Mouse (Mus musculus) retina, adult 2 months (tissue): ENCODE data around the gene Wdhd1.
"Not testable (repeated sequence)": the region's sequence is repeated elsewhere in the genome, so short reads cannot be mapped to it uniquely, and the experiment has no call there.

ENCODE experiments used
- DNase-seq: peaks from one replicate; pipeline ENCODE4 v3.0.0-alpha.2; 2012; ENCODE audit warnings: low read depth, low spot score

The Wdhd1 gene

DNA sequence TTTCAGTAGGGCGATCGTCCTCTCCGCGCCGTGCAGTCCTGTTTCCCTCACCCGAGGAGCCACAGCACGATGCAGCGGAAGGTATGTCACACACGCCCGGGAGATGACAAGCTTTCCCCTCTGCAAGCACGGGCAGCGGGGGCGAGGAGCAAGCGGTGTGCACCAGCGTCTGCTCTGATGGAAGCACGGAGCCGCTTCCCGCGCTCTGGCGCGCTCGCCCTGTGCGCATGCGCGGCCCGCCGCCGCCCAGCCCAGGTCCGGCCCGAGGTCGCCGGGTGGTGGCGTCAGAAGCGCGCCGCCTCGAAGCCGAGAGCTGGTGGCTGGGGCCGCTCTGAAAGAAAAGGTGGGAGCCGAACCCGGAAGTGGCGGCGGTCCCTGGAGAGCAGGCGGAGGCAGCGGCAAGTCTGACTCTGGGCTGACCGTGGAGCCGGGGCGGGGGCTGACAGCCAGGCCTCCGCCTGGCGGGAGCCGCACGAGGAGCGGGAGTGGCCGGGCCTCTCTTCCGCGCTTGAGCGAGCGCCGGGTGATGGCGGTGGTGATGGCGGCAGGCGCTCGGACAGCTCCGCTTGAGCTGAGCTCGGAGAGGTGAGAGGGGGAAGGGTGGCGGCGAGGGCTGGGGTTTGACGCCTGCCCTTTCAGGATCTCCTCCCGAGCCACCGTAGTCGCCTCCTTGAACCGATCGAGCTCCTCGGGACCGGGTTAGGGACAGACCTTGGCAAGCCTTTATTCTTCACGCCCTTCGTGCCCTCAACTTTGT, at the start of gene Wdhd1, which contains the start of gene Socs4:
Gene Wdhd1 (minus strand): TSS at position 221 of the 757 bp plus-strand sequence.
Gene Socs4 (plus strand): TSS at position 295 of the 757 bp plus-strand sequence.
- peak; percentile 81 for DNase-seq

DNA sequence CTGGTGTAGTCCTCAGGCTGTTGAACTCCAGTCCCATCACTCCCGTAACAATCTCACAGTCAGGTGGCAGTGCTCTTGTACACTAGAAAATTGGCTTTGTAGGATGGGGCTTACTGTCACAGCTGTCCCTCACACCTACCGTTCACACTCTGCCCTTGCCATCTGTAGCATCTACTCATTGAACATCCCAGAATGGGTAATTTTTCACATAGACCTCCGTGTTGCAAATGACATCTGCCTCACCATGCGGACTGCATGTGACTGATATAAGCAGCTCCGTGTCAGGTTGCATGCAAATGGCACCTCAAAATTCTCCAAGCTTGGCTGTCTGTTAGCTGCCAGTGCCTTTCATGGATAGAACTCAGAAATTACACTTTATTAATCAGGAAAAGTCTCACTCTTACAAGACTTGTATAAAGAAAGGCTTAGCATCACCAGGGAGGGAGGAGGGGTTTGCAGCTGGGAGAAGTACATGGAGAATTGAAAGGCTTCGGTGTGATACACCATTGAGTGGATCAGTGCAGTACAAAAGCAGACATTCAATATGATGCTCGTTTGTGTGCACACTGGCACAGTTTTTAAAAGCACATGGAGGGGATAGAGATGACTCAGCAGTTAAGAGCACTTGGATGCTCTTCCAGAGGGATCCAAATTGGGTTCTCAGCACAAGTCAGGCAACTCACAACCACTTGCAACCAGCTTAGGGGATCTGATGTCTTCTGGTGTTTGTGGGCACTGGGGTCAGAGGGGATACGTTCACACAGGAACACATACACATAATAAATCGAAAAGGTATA, 49.5 kb upstream of the Wdhd1 start:
- DNase-seq = no peak

DNA sequence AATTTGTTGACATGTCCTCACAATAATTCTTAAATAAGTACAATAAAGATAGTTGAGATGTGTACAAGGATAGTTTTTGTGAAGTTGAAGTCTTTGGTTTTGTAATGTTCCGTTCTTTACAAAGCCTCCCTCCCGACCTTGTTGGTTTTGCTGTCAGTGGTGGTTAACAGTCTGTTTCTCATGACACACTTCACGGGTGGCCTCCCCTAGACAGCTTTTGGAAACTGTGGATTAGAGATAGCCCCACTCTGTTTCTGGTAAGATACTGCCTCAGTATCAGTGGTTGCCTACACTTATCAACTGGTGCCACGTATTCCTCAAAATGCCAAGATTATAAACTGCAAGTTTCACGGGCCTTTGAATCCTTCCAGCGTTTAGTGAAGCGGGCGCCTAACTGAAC, 44.9 kb upstream of the Wdhd1 start:
- not testable (repeated sequence) for DNase-seq

DNA sequence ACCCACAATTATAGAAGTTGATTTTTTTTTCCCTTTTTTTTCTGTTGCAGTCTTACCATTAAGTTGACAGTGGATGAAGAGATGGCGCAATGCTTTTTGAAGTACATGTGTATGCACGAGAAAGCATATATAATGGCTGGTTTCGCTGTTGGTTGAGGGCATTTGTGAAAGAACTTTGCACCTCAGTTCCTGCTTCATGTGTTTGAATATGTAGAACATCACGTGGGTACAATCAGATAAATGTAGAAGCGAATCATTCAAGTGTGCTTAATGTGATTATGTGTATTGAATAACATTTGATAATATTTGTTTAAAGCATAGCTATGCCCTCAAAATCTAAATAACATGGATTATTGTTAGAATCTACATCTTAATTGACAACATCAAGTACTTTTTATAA, 42.7 kb upstream of the Wdhd1 start:
- DNase-seq = no peak

DNA sequence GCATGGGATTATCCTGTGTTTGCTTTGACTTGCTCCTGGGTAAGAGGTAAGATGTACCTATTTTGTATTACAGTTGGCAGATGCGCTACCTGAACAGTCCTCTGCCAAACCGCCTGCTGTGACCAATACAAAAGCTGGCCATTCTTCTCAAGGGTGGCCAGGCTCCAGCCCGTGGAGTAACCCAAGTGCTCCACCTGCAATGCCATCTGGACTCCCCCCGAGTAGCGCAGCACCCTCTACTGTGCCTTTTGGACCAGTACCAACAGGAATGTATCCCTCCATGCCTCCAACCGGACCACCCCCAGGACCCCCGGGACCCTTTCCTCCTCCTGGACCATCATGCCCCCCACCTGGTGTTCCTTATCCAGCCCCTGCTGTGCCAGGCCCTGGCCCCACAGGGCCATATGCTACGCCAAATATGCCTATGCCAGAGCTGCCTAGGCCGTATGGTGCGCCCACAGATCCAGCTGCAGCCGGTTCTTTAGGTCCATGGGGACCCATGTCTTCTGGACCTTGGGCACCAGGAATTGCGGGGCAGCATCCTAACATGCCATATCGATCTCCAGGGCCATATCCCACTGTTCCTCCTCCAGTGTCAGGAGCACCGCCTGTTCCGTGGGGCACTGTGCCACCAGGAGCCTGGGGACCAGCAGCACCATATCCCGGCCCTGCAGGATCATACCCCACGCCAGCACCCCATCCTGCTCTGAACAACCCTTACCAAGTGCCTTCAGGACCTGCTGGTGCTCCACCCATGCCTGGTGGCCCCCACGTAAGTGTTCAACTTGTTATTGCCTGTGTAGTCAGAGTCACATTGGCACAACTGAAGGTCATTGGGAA, 33.9 kb upstream of the Wdhd1 start:
- DNase-seq = no peak

DNA sequence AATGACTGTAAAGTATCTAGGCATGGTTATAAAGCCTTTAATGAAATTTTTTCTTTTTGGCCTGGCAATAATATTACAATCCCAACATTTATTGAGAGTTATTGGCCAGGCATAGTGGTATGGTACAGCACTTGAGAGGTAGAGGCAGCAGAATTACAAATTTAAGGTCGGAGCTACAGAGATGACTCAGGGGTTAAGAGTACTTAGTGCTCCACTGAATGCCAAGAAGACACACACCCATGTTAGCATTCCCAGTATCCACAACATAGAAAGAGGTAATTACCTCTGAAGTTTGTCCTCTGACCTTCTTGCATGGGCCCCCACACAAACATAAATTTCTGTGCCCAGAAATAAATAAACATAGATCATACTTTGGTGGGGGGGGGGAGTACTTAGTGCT, 32.4 kb upstream of the Wdhd1 start:
- DNase-seq = no peak

DNA sequence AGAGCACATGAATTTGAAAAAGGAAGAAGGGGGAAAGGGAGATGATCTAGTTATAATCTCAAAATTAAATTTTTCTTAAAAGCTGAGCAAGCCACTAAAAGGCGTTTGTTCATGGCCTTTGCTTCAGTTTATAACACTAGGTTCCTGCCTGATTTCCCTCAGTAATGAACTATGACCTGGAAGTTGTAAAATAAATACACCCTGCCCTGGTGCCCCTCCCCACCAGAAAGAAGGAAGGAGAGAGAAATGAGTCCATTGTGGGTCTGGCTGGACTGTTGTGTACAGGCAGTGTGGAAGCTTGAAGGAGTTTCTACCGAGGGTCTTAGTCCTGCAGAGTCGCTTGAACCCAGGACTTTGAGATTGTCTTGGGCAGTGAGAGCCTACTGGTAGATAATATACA, 31.0 kb upstream of the Wdhd1 start:
- no peak for DNase-seq

DNA sequence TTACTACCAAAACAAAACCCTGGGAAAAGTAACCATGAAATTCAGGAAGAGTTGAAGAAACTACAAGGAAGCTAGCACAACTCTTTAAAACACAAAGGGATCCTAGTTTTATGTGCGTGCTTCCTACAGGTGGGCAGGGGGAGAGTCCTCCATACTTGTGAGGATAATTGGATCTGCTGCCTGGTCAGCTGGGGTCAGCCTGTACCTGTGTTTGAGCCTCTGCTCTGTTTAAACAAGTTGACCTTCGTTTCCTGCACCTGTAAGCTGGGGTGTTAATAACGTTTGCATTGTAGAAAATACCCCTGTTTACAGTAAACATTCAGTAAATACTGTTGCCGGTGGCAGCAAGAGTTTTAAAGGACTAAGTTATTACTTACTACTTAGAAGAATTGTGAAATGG, 29.3 kb upstream of the Wdhd1 start:
- DNase-seq = no peak

DNA sequence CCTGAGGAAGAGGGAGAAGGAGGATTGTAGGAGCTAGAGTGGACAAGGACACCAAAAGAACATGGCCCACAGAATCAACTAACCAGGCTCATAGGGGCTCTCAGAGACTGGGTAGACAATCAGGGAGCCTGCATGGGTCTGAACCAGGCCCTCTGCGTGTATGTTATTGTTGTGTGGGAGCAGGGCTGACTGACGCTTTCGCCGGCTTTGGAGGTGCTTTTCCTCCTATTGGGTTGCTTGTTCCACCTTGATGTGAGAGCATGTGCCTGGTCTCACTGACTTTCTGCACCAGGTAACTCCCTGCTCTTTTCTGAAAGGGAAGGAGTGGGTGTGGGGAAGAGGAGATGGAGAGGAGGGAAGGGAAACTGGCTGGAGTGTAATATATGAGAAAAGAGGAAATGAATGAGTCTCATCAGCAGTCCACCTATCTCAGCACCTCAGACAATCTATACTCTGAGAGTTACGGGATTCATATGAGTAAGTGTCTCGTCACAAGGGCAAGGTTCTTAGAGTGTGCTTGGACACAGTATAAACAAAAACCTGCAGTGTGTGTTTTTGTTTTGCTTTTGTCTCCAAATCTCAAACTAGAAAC, 28.3 kb upstream of the Wdhd1 start:
- no peak for DNase-seq

DNA sequence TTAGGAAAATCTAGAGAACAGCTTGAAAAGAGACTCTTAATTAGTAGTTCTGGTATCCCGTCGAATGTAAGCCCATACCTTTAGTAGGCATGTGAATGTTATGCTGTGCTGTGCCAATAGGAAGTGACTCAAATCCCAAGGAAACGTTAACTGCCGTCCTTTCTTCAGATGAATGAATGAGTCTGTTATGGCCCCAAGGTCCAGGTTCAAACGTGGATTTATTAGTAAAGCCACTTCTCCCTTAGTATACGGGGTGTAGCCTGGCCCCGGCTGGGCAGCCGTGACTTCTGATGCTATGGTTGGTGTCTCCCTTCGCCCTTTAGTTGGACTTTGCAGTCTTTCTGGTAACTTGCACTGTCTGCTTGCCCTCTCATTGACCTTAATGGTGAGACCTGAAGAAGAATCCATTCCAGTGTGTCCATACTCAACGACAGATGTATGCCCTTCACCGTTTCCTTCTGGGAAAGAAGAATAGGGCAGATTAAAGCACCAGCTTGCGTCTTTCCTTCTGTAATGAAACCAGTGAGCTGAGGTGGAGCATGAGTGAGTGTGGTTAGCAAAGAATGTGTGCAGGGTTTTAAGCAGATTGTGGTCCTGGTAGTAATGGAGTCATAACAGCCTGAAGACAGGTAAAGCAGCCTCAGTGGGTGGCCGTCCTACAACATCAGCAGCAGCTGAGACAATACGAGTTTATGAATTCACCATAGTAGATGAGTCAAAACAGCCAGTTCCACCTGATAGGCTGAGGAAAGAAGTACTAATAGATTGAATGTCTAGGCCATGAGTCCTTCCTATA, 26.4 kb upstream of the Wdhd1 start:
- DNase-seq = no peak

DNA sequence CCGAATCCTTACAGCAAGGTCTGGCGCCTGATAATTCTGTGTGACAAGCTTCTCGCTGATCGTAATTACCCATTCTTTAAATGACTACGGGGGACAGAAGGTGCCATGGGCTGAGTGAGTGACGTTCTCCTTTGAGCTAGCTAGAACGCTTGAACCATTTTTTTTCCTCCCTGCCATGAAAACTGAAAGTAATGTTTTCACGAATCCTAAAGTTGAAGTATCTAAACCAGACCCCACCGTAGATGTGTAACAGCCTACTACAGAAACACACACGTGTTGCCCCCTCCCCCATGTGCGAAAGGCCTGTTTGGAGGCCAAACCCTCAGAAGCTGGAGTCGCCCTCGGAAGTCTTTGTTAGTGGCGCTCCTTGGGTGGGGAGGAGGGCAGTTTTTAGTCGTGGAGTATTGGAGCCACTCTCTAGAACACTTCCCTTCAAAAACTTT, 22.2 kb upstream of the Wdhd1 start:
- DNase-seq = no peak

DNA sequence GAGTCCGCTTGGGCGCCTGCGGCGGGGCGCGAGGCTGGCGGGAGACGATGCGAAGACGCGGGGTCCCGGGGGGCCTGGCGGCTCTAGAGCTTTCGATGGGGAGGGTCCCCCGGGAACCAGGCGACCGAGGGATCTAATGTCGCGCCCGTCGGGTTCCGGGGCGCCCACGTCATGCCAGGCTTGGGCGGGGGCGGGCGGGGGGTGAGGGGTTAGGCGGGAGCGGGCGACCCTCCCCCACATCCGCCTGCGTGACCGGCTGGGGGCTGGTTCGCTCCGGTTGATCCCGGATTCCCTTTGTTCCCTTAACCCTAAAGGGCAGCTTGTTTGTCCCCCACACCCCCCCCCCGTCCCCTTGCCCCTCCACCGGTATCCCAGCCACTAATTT, 21.7 kb upstream of the Wdhd1 start:
- no peak for DNase-seq

DNA sequence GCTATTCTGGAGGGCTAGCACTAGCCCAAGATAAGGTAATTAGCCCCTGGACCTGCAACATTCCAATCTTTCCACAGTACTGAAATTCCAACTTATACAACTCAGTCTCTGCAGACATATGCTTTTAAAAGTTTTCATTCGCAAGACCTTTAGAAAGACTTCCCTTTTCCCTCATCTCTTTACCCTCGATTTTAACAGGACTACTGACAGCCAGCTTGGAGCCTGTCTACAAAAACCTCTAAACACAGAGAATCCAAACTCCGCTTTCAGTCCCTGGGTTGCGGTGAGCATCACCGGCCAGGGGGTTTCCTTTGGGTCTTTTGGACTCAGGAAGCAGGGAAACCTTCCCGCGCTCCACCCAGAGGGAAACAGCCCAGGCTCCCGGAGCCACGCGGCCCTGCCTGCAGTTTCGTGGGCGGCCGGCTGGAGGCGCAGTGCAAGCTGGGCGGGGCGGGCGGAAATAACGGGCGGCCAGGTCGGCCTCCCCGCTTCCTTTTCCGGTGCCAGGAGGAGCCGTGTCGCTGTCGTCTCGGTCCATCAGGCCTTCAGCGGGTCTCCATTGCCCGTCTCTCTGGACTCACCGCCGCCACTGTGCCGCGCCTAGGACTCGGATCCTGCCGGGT, 21.2 kb upstream of the Wdhd1 start, which contains the start of gene Mapk1ip1l:
Gene Mapk1ip1l (plus strand): TSS at position 482 of the 623 bp plus-strand sequence.
- peak; percentile 48 for DNase-seq

DNA sequence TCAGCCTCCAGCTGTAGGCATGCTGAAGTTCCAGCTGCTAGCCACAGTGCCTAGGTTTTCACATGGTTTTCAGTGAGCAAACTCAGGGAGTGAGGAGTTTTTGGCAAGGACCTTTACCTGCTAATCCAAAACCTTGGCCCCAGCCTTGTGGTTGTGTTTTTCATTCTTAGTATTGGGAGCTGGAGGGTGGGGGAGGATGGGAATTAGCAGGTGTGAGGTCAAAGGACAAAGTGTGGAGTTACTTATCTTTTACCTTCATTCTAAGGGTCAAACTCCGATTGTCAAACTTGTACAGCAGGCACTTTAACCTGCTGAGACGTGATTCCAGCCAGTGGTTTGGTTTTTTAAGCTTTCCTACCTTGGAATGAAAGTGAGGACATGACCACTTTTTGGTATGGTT, 19.6 kb upstream of the Wdhd1 start:
- DNase-seq = no peak

DNA sequence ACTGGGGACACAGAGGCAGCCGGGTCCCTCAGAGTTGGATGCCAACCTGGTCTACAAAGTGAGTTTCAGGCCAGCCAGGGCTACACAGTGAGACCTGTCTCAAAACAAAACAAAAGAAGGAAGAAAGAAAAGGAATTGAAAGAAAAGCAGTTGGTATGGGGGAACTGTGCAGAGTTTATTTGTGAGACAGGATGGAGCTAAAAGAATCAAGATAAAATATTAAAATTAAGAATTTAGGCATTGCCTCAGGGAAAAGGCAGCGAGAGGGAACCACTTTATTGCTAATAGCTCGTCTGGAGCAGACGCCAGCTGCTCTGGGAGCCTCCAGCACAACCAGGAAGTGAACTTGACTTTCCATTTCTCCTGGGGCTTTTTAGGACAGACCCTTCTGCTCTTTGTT, 17.5 kb upstream of the Wdhd1 start:
- no peak for DNase-seq

DNA sequence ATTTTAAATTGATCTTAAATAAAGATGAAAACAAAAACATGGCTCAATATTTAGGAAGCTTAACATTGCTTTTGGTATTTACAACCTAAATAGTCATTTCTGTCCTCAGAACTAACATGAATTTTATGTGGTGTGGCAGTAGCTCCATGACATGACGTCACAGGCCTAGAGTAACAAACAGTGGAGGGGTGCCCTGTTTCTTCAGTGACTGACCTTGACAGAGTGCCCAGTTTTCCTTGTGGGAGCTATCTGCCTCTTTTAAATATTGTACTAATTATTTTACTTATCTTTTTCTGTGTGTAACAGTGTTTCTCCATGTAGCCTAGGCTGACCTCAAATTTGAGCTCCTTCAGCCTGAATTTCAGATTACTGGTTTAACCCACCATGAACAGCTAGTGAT, 15.1 kb upstream of the Wdhd1 start:
- DNase-seq = no peak

DNA sequence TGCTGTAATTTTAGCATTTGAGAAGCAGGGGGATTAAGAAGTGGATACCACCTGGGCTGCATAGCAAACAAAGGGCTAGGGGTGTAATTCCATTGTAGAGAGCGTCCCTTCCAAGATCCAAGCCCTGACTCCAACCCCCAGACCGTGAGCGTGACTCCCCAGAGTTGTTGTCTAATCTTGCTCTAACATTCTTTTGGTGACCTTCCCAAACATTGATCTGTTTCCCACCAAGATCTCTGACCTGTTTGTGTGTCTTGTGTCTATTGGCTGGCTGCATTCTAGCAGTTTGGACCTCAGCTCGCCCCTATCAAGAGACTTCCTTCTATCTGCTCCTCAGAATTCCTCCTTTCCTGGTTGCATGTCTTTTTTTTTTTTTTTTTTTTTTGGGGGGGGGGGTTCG, 10.4 kb upstream of the Wdhd1 start:
- DNase-seq = no peak

DNA sequence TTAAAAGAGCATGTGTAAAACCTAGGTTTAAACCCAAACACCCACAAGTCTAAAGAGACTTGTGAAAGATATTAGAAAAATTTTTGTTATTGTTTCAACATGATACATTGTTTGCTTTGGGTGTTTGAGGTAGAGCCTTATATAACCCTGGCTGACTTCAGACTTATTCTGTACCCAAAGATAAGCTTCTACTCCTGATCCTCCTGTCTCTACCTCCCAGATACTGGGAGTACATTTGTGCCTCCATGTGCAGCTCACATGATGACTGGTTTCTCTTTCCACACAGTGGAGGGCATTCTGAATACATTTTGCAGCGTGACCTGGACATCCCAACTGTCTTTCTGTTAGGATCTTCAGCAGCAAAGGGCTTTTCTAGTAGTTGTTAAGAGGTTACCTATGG, 9.6 kb upstream of the Wdhd1 start:
- DNase-seq = no peak

DNA sequence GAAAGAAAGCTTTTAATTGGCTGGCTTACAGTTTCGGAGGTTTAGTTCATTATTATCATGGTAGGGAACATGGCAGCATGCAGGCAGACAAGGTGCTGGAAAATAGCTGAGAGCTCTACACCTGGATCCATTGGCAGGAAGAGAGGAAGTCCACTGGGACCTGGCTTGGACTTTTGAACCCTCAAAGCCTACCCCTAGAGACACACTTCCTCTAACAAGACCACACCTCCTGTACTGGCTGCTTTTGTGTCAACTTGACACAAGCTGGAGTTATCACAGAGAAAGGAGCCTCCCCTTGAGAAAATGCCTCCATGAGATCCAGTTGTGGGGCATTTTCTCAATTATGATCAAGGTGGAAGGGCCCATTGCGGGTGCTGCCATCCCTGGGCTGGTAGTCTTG, 8.6 kb upstream of the Wdhd1 start:
- DNase-seq = no peak

DNA sequence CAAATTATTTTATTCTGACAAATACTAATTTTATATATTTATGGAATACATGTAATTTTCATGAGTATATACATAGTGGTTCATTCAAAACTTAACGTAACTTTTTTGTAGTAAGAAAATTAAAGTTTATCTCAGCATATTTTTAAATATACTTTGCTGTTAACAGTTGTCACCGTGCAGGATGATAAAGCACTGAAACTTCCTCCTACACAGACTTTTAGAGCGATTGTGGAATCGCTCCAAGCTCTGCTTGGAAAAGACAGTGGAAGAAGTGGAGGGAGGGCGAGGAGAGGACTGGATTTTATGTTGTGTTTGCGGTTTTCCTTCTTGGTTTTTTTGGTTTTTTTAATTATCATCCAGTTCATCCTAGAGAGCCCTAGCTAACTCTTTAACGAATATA, 6.9 kb upstream of the Wdhd1 start:
- no peak for DNase-seq
